Mouse (Mus musculus): ENCODE measurements at regions not wholly inside any gene's neighbourhood (a gene's known extent, or its start where the extent isn't known, plus 50 kb on each side); places are given as distances from the start of the nearest gene placed in this dataset.

GRCm38 (mm10) chr2:74207440-74207839 lies 296.3 kb upstream of the Atp5g3 start:
- intact Hi-C loops (cut with DNase I) = no loop called here
- no peak for DNase-seq (ENCODE audit: low spot score)

- no peak for DNase-seq (ENCODE audit: low spot score)
- intact Hi-C loops (cut with DNase I) = no loop called here
Observed at GRCm38 (mm10) chr2:74202776-74203175, 291.6 kb upstream of the Atp5g3 start.

DNA sequence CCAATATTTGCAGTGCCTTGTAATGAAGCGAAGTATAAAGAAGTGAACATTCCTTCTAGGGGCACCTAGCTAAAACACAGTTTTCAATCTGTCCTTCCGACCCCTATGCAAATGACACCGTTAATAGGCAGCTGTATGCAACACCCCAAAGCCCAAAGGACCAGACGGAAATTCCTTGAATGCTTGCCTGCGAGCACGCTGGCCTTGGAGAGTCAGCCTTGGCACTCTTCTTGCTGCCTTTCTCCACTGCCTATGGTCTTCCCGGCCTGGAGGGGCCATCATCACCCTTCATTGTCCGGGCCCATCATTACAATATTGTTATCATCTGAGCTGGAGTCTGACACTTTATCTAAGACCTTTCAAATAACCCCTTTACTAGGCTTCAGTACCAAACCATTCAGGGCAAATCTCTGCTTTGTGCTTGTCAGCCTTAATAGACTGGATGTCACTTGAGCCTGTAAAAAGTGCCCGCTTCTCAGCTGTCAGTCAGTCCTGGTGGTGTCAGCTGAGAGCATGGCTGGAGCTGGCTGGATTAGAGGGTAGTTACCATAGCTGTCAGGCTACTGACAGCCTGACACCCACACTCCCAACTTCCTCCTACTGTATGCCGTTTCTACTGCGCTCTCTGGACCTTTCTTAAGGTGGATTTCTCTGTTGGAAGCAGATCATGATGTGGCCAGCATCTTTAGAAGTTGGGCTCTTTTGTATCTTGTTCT lies 290.6 kb upstream of the Atp5g3 start:
- DNase-seq (ENCODE audit: low spot score) = no peak

GRCm38 (mm10) chr2:74199550-74199949 lies 288.4 kb upstream of the Atp5g3 start:
- DNase-seq (ENCODE audit: low spot score) = no peak

More for the DNA sequence above, 290.6 kb upstream of the Atp5g3 start:
- intact Hi-C loops (cut with DNase I) = no loop called here

DNA sequence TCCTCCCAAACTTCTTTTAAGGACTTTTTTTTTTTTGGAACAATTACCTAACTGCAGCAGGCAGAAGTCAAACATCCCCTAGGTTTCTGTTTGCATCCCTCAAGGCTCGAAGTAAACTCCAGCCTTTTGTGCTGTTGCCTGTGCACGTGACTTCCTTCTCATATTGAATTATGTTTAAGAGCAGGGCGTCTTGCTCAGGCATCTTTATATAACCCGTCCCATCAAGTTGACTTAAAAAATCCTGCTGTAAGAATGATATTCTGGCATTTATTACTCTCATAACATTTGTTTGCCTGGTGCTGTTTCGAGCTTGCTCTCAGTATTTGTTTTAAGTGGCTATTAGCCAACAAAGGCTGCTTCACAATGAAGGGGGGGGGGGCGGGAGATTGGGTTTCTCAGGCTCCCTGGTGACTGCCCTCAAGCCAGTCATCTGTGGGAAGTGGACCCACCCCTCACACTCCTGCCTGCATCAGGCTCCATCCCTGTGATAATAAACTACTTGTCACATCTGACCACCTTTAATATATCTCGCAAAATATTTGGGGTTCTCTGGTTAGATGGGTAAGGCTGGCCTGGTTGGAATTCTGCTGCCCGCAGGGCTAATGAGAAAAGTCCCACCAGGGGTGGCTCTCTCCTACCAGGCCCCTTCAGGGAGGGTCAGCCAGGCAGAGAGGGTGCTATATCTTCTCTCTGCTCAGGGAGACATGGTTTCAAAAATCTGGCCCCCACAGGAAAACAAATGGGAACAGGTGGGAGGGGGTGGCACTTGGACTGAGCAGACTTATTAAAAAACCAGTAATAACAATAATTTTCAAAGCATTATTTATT lies 277.1 kb upstream of the Atp5g3 start:
- intact Hi-C loops (cut with DNase I) = no loop called here

More at GRCm38 (mm10) chr2:74199550-74199949, 288.4 kb upstream of the Atp5g3 start:
- intact Hi-C loops (cut with DNase I) = no loop called here

DNA sequence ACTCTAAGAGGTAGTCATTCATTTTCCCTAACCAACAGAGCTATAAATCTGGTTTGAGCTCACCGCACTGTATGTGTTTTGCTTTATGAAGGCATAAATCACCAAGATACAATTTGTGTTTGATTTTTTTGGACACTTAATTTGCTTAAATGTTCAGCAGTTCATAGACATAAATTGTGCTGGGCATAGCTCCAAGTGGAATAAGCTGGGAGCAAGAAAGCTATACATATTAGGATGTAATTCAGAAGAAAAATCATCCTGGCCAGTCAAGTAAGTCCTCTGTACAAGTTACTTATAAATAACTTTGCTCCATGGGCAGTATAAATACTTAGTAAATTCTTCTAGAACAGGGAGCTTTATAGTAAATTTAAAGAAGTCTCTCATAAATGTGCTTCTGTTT lies 267.0 kb upstream of the Atp5g3 start:
- DNase-seq (ENCODE audit: low spot score) = no peak
- intact Hi-C loops (cut with DNase I) = no loop called here

More for the DNA sequence above, 277.1 kb upstream of the Atp5g3 start:
- no peak for DNase-seq (ENCODE audit: low spot score)

- intact Hi-C loops (cut with DNase I) = no loop called here
- DNase-seq (ENCODE audit: low spot score) = no peak
Observed at GRCm38 (mm10) chr2:74168776-74169570, 257.8 kb upstream of the Atp5g3 start.

GRCm38 (mm10) chr2:74168307-74168706 lies 257.2 kb upstream of the Atp5g3 start:
- DNase-seq (ENCODE audit: low spot score) = no peak
- intact Hi-C loops (cut with DNase I) = no loop called here

DNA sequence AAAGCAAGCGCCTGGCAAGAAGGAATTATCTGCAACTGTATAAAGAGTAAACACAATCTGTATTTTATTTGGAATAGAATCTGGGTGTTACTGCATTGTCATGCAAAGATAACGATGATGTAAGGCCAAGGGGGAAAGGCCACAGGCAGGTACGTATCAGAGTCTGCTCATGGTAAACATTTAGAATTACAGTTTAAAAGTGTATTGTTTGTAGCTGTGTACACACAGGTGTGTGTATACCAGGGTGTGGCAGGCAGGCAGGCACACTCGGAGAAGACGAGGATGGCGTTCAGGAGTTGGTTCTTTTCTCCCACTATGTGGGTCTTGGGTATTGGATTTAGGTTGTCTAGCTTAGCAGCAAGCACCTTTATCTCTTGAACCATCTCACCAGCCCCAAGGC lies 242.9 kb upstream of the Atp5g3 start:
- no peak for DNase-seq (ENCODE audit: low spot score)

DNA sequence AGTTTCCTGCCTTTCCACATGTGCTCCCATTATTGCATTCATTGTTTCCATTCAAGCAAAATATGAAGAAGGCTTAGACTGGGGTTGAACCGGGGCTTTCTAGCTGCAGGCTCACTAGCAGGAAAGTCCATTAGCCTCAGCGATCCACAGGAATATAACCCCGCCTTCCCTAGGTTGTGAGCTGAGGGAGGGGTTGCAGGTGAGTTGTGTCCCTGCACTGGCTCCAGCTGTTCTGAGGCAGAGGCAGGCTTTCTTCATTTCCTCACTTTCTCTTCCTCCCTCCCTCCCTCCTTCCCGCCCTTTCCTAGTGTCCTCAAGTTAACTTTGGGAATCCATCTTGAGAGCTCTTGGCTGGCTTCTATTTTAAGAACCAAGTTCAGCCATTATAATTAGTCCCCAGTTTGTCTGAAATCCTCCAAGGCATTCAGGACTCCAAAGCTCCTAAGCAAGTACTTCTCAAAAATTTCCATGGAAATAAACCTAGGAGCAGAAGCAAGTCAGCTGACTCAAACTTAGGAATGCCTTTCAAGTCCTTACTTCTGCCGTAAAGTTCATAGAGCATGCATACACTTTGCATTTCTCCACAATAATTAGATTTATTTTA lies 242.2 kb upstream of the Atp5g3 start:
- intact Hi-C loops (cut with DNase I) = no loop called here
- no peak for DNase-seq (ENCODE audit: low spot score)

More for the DNA sequence above, 242.9 kb upstream of the Atp5g3 start:
- intact Hi-C loops (cut with DNase I) = no loop called here

DNA sequence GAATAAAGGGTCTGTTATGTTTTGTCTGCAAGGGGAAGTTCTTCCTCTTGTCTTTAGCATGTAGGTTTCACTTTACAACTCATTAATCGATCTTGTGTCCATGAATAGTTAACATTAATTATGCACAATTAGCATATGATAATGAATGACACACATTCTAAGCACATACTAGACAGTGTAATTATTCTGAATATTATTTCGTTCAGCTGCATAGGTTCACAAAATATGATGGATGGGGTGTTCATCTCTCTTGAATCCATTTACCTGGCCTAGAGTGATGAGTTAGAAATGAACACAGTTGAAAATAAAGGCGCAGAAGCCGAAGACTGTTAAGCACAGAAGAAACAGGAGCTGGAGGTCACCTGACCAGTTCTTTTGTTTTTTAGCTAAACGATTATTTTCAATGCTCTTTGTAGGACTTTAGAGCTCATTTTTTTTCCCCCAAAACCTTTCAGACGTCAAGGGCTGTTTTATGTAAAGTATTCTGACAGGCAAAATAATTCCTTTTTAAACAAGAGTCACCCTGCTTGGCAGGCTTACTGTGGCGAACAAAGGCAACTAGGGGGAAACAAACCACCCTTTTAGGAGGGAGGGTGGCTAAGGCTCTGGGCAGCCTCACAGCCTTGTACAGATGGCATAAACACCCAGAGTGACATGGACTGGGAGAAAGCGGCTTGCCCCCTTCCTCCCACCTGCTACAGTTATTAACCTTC lies 241.6 kb upstream of the Atp5g3 start:
- no peak for DNase-seq (ENCODE audit: low spot score)
- intact Hi-C loops (cut with DNase I) = no loop called here

GRCm38 (mm10) chr2:74147193-74147592 lies 236.1 kb upstream of the Atp5g3 start:
- intact Hi-C loops (cut with DNase I) = no loop called here
- no peak for DNase-seq (ENCODE audit: low spot score)

GRCm38 (mm10) chr2:74136624-74137003 lies 225.5 kb upstream of the Atp5g3 start:
- DNase-seq (ENCODE audit: low spot score) = no peak
- intact Hi-C loops (cut with DNase I) = no loop called here

DNA sequence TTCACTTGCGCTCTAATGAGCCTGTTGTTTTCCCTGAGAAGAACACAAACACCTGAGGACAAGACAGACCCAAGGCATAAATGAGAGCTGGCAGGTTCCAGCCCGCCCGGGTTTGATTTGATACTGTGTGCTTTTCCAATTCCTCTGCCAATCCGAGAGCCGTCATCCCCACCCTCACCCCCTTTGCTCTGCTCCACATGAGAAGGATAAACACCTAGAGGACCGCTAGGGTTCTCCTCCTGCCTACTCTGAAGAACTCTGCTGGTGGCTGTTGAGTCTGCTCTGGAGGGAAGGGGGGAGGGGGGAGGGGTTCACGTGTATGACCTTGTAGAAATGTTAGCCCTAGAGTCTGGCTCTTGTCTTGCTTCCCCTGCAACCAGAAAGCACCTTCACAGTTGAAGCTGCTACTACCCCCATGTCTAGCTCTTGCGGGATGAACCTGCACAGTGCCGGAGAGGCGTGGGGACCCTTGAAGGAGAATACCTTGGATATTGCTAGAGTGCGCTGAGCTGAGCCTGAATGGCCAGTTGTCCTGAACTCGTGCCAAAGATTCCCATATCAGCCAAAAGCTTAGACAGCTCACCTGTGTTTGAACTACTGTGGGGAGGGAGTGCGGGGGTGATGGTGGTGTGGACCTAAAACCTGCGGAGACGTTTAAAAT lies 225.0 kb upstream of the Atp5g3 start:
- no peak for DNase-seq (ENCODE audit: low spot score)
- intact Hi-C loops (cut with DNase I) = no loop called here

GRCm38 (mm10) chr2:74130141-74130588 lies 219.0 kb upstream of the Atp5g3 start:
- DNase-seq (ENCODE audit: low spot score) = no peak
- intact Hi-C loops (cut with DNase I) = no loop called here

DNA sequence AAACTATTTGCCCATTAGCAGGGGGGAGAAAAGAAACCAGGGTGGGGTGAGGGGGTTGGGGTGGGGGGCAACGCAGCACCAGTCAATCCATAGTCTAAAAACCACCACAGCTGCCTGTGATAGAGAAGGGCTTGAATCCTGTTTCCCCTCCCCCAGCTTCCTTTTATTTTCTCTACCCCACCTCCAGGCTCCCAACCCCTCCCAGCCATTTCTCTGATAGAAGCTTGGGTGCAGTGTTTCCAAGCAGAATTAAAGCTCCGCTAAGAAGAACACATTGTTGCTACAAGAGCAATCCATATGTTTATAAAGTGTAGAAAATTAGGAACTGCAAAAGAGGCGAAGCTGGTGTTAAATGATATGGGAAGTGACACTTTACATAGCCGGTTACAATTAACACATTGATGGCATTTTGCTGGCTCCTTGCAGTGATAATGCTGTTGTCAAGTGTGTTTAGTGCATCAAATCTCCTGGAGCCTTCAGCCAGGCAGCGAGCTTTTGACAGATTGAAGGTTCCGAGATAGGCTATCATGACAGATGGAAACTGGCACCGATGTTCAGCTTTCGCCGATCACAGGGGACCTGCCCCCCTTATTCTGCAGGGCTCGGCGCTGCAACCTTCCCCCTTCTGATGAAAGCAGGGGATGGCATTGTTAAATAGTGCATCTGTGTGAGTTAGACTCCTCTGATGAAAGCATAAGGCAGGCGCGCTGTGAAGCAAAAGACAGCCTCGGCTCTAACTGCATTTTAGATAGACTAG lies 217.8 kb upstream of the Atp5g3 start:
- no peak for DNase-seq (ENCODE audit: low spot score)
- intact Hi-C loops (cut with DNase I) = no loop called here

DNA sequence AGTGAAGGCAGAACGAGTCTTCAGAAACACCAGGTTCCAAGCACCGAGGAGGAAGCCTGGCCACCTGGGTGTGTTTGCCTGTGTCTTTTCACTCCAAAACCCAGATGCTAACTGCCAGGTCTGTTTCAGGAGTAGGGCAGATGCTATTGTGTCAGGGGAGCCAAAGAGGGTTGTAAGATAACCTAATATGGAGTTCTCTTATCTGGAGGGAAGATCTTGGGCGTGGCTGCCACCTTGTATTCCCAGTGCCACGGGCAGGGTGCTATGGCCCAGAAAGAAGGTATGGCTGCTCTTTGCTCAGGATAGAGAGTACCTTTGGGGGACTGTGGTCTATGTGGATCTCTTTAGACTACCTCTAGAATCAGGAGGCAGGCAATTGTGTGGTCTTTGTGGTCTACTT lies 216.0 kb upstream of the Atp5g3 start:
- no peak for DNase-seq (ENCODE audit: low spot score)
- intact Hi-C loops (cut with DNase I) = no loop called here

DNA sequence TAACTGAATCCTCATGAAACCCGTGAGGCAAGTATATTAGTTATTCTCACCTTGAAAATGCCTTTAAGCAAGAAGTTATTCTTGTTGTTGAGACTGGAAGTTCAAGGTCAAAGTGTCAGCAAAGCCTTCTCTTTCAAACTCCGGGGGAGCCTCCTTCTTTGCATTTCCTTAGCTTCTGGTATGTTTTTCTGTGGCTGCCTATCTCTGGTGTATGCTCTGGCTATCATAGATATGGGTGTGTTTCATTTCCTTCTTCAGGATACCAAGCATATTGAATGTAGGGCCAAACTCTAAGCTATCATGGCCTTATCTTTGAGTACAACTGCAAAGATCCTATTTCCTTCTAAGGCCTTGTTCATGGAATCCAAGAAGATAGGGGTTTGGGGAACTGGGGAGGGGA lies 213.1 kb upstream of the Atp5g3 start:
- intact Hi-C loops (cut with DNase I) = no loop called here
- no peak for DNase-seq (ENCODE audit: low spot score)
